Mouse (Mus musculus) limb, embryonic 15.5 days (tissue): ENCODE measurements around the gene Nucb1. TPM values are rescaled to one million over a fixed set of nuclear protein-coding genes. Genes with fewer than 3 reads are reported as not detected.
A peak's percentile ranks its signal among the peaks of the same experiment; 100 is the strongest.

ENCODE experiments used
- ATAC-seq: fragments of 200-750 bp; cut with Nextera tagmentation; 2 replicates; pipeline ENCODE4 v1.8.0; 2017; ENCODE audit warnings: low read depth, moderate TSS enrichment; ENCODE audit not compliant: insufficient number of reproducible peaks, low FRiP score, low TSS enrichment
- H3K27ac ChIP-seq: fragments of 300-500 bp; sonication (generic); 2 replicates; pipeline ENCODE4 v1.5.1; 2015; ENCODE audit warnings: moderate library complexity, mild to moderate bottlenecking, inconsistent platforms
- H3K27me3 ChIP-seq: fragments of 300-500 bp; sonication (generic); 2 replicates; pipeline ENCODE4 v1.6.1; 2015; ENCODE audit warnings: inconsistent platforms
- H3K36me3 ChIP-seq: fragments of 300-500 bp; sonication (generic); 2 replicates; pipeline ENCODE4 v1.6.1; 2015; ENCODE audit warnings: inconsistent platforms
- H3K4me1 ChIP-seq: fragments of 300-500 bp; sonication (generic); 2 replicates; pipeline ENCODE4 v1.6.1; 2015; ENCODE audit warnings: inconsistent platforms
- H3K4me2 ChIP-seq: fragments of 300-500 bp; sonication (generic); 2 replicates; pipeline ENCODE4 v1.6.1; 2015; ENCODE audit warnings: mild to moderate bottlenecking, inconsistent platforms
- H3K4me3 ChIP-seq: fragments of 300-500 bp; sonication (generic); 2 replicates; pipeline ENCODE4 v1.5.1; 2015; ENCODE audit warnings: mild to moderate bottlenecking, inconsistent platforms
- H3K9ac ChIP-seq: fragments of 300-500 bp; sonication (generic); 2 replicates; pipeline ENCODE4 v1.6.1; 2015; ENCODE audit warnings: inconsistent platforms
- H3K9me3 ChIP-seq: fragments of 300-500 bp; sonication (generic); 2 replicates; pipeline ENCODE4 v1.6.1; 2016; ENCODE audit warnings: inconsistent platforms
- WGBS: fragments of 180-500 bp; shearing (Covaris S2); methylation state at CpG from one replicate; pipeline ENCODE4 v1.1.7; 2015; 5-methylcytosine and 5-hydroxymethylcytosine counted together
- polyA plus RNA-seq: library from polyadenylated mRNA; unstranded; fragments of >200 nt; fragmentation: Nextera tagmentation; extraction: Ambion mirVana; gene quantifications from 2 replicates; pipeline ENCODE4 v1.2.1, GENCODE M21; 2015

Gene Nucb1
- polyA plus RNA-seq, result 279 and 295 TPM in 2 replicates

GRCm38 (mm10) chr7:45509912-45510787, at the start of gene Nucb1:
Nucb1 (minus strand) TSS chr7:45510406.
- peak; percentile 87 for ATAC-seq
- no peaks in the 10 kb centered on the region for H3K27me3 ChIP-seq
- H3K9me3 ChIP-seq, result no peaks in the 10 kb centered on the region
- H3K36me3 ChIP-seq, result peaks cover 26% of the 10 kb centered on the region
- peaks cover 20% of the 10 kb centered on the region for H3K4me1 ChIP-seq
- under 1% methylated on average over 44 of the region's 44 CpGs for WGBS
- H3K4me2 ChIP-seq, result peak within 1 kb of the TSS; percentile 91
- peak within 1 kb of the TSS; percentile 97 for H3K27ac ChIP-seq
- peak within 1 kb of the TSS; percentile 76 for H3K4me3 ChIP-seq
- peak within 1 kb of the TSS; percentile 75 for H3K9ac ChIP-seq

GRCm38 (mm10) chr7:45558907-45559306, 48.7 kb upstream of the Nucb1 start:
- Histone ChIP-seq H3K9me3 (no peaks in the 10 kb centered on the region), H3K36me3 (no peaks in the 10 kb centered on the region), H3K9ac (no peak overlapping the region), H3K4me1 (peaks cover 18% of the 10 kb centered on the region), H3K27ac (no peak overlapping the region), H3K4me3 (no peak overlapping the region), H3K27me3 (no peaks in the 10 kb centered on the region), H3K4me2 (no peak overlapping the region)
- ATAC-seq, result no peak
- WGBS, result 53% methylated on average over 5 of the region's 6 CpGs

GRCm38 (mm10) chr7:45555787-45556186, 45.6 kb upstream of the Nucb1 start:
- Histone ChIP-seq H3K4me1 (peaks cover 5% of the 10 kb centered on the region), H3K27ac (no peak overlapping the region), H3K27me3 (no peaks in the 10 kb centered on the region), H3K4me3 (no peak overlapping the region), H3K4me2 (no peak overlapping the region), H3K9ac (no peak overlapping the region), H3K36me3 (no peaks in the 10 kb centered on the region), H3K9me3 (no peaks in the 10 kb centered on the region)
- no peak for ATAC-seq
- 26% methylated on average over 8 of the region's 8 CpGs for WGBS

- WGBS, result 22% methylated on average over 8 of the region's 8 CpGs
- ATAC-seq, result no peak
- H3K9ac ChIP-seq, result no peak within 1 kb of the TSS
- no peak within 1 kb of the TSS for H3K4me3 ChIP-seq
- H3K4me1 ChIP-seq, result peaks cover 6% of the 10 kb centered on the region; the same call in 1 of the 2 replicates
- no peaks in the 10 kb centered on the region for H3K27me3 ChIP-seq
- no peak within 1 kb of the TSS for H3K27ac ChIP-seq
- H3K4me2 ChIP-seq, result no peak within 1 kb of the TSS
- H3K36me3 ChIP-seq, result no peaks in the 10 kb centered on the region
- no peaks in the 10 kb centered on the region for H3K9me3 ChIP-seq
Measured at GRCm38 (mm10) chr7:45554744-45555143, 44.5 kb upstream of the Nucb1 start, which contains the start of gene Hsd17b14. Hsd17b14 (plus strand) TSS chr7:45554893.

GRCm38 (mm10) chr7:45553990-45554389, 43.8 kb upstream of the Nucb1 start:
- no peaks in the 10 kb centered on the region for H3K9me3 ChIP-seq
- H3K9ac ChIP-seq, result no peak overlapping the region
- peaks cover 6% of the 10 kb centered on the region; the same call in 1 of the 2 replicates for H3K4me1 ChIP-seq
- WGBS, result 90% methylated on average over 2 of the region's 2 CpGs
- no peak overlapping the region for H3K4me3 ChIP-seq
- no peak overlapping the region for H3K4me2 ChIP-seq
- no peaks in the 10 kb centered on the region for H3K27me3 ChIP-seq
- H3K36me3 ChIP-seq, result no peaks in the 10 kb centered on the region
- H3K27ac ChIP-seq, result no peak overlapping the region
- no peak for ATAC-seq

- H3K4me2 ChIP-seq, result no peak overlapping the region
- no peak overlapping the region for H3K27ac ChIP-seq
- no peaks in the 10 kb centered on the region for H3K36me3 ChIP-seq
- H3K9me3 ChIP-seq, result no peaks in the 10 kb centered on the region
- 60% methylated on average over 8 of the region's 8 CpGs for WGBS
- no peak for ATAC-seq
- peaks cover 6% of the 10 kb centered on the region; the same call in 1 of the 2 replicates for H3K4me1 ChIP-seq
- no peak overlapping the region for H3K4me3 ChIP-seq
- no peaks in the 10 kb centered on the region for H3K27me3 ChIP-seq
- no peak overlapping the region for H3K9ac ChIP-seq
Measured at GRCm38 (mm10) chr7:45553519-45553918, 43.3 kb upstream of the Nucb1 start.

- Histone ChIP-seq H3K4me2 (no peak overlapping the region), H3K4me3 (no peak overlapping the region), H3K9ac (no peak overlapping the region), H3K4me1 (peaks cover 6% of the 10 kb centered on the region; the same call in 1 of the 2 replicates), H3K27ac (no peak overlapping the region), H3K36me3 (no peaks in the 10 kb centered on the region), H3K9me3 (no peaks in the 10 kb centered on the region), H3K27me3 (no peaks in the 10 kb centered on the region)
- no peak for ATAC-seq
- 78% methylated on average over 8 of the region's 8 CpGs for WGBS
Measured at GRCm38 (mm10) chr7:45551512-45551883, 41.3 kb upstream of the Nucb1 start.

GRCm38 (mm10) chr7:45550821-45551511, 40.8 kb upstream of the Nucb1 start:
- no peak overlapping the region for H3K9ac ChIP-seq
- H3K9me3 ChIP-seq, result no peaks in the 10 kb centered on the region
- ATAC-seq, result no peak
- WGBS, result 75% methylated on average over 11 of the region's 11 CpGs
- no peaks in the 10 kb centered on the region for H3K36me3 ChIP-seq
- no peaks in the 10 kb centered on the region for H3K27me3 ChIP-seq
- H3K4me2 ChIP-seq, result no peak overlapping the region
- H3K27ac ChIP-seq, result peak overlapping the region; percentile 51; the same call in 1 of the 2 replicates
- peaks cover 4% of the 10 kb centered on the region; the same call in 1 of the 2 replicates for H3K4me1 ChIP-seq
- H3K4me3 ChIP-seq, result no peak overlapping the region

GRCm38 (mm10) chr7:45549641-45550436, 39.6 kb upstream of the Nucb1 start:
- H3K9me3 ChIP-seq, result no peaks in the 10 kb centered on the region
- H3K9ac ChIP-seq, result no peak overlapping the region
- WGBS, result 83% methylated on average over 16 of the region's 16 CpGs
- H3K27me3 ChIP-seq, result no peaks in the 10 kb centered on the region
- 0 out of 2 replicates have a peak overlapping the region, but pooled peaks have one; percentile 51 for H3K27ac ChIP-seq
- H3K36me3 ChIP-seq, result no peaks in the 10 kb centered on the region
- ATAC-seq, result no peak
- H3K4me3 ChIP-seq, result no peak overlapping the region
- H3K4me2 ChIP-seq, result no peak overlapping the region
- peaks cover 3% of the 10 kb centered on the region; the same call in 1 of the 2 replicates for H3K4me1 ChIP-seq

GRCm38 (mm10) chr7:45544525-45544924, 34.3 kb upstream of the Nucb1 start:
- ATAC-seq, result no peak
- H3K4me3 ChIP-seq, result no peak overlapping the region
- no peak overlapping the region for H3K4me2 ChIP-seq
- H3K9ac ChIP-seq, result no peak overlapping the region
- 91% methylated on average over 1 of the region's 1 CpGs for WGBS
- H3K36me3 ChIP-seq, result no peaks in the 10 kb centered on the region
- no peaks in the 10 kb centered on the region for H3K9me3 ChIP-seq
- H3K4me1 ChIP-seq, result no peaks in the 10 kb centered on the region
- no peaks in the 10 kb centered on the region for H3K27me3 ChIP-seq
- no peak overlapping the region for H3K27ac ChIP-seq

GRCm38 (mm10) chr7:45540213-45540612, 30.0 kb upstream of the Nucb1 start:
- Histone ChIP-seq H3K4me3 (no peak overlapping the region), H3K9me3 (no peaks in the 10 kb centered on the region), H3K36me3 (no peaks in the 10 kb centered on the region), H3K27me3 (no peaks in the 10 kb centered on the region), H3K9ac (no peak overlapping the region), H3K4me2 (no peak overlapping the region), H3K4me1 (peaks cover 11% of the 10 kb centered on the region; the same call in 1 of the 2 replicates), H3K27ac (no peak overlapping the region)
- 54% methylated on average over 2 of the region's 2 CpGs for WGBS
- no peak for ATAC-seq
